Comparison of ENCODE assay signal across 8 mouse cellular contexts in genomic region chr1:135410967-135411366, GRCm38 (mm10). TPM values are rescaled to one million over a fixed set of nuclear protein-coding genes. Genes with fewer than 3 reads are reported as not detected.
DNase-seq lines count a peak whose midpoint lies in the region; ATAC-seq lines count a peak whose summit lies in the region.

No protein-coding gene starts in this region.

- no peak overlapping the region for H3K9ac ChIP-seq in stomach, embryonic 15.5 days
- H3K9ac ChIP-seq in midbrain, embryonic 14.5 days (replicated peaks; ENCODE audit: low read length): no peak overlapping the region

- no peak overlapping the region for H3K4me3 ChIP-seq in stomach, embryonic 15.5 days (replicated peaks)
- H3K4me3 ChIP-seq in midbrain, embryonic 14.5 days (replicated peaks; ENCODE audit: low read depth, low read length): no peak overlapping the region

- 59% methylated on average over 2 of the region's 2 CpGs for WGBS in stomach, embryonic 15.5 days
- WGBS in midbrain, embryonic 14.5 days: 82% methylated on average over 2 of the region's 2 CpGs

- ATAC-seq in frontal cortex, adult (ENCODE audit: low TSS enrichment): peak; percentile 94
- 0 out of 2 replicates have a peak, but pooled peaks have one; percentile 22 for ATAC-seq in stomach, embryonic 15.5 days (ENCODE audit: insufficient read depth, low FRiP score, low read depth)
- ATAC-seq in midbrain, embryonic 14.5 days (ENCODE audit: low FRiP score, low TSS enrichment): no peak
- ATAC-seq in inflammation-experienced regulatory T-cells, adult 6 months: no peak

- no peak for DNase-seq in frontal cortex, postnatal 10 days (ENCODE audit: low spot score in 2 of 2)
- peak; percentile 88 for DNase-seq in Muller cell, postnatal 12 days (ENCODE audit: inconsistent ontology term)
- peak; percentile 85 to 91 for DNase-seq in heart, adult 18-20 months
- DNase-seq in kidney, postnatal 25 days: peak; percentile 58 to 66
- no peak for DNase-seq in midbrain, embryonic 14.5 days

- H3K4me1 ChIP-seq in stomach, embryonic 15.5 days: no peaks in the 10 kb centered on the region
- no peaks in the 10 kb centered on the region for H3K4me1 ChIP-seq in midbrain, embryonic 14.5 days (ENCODE audit: control insufficient read depth, insufficient read depth, low read length)

- H3K36me3 ChIP-seq in stomach, embryonic 15.5 days: peaks cover 58% of the 10 kb centered on the region
- H3K36me3 ChIP-seq in midbrain, embryonic 14.5 days (ENCODE audit: control insufficient read depth, insufficient read depth, low read length): peaks cover 96% of the 10 kb centered on the region

- H3K27me3 ChIP-seq in stomach, embryonic 15.5 days (replicated peaks): no peaks in the 10 kb centered on the region
- H3K27me3 ChIP-seq in midbrain, embryonic 14.5 days (ENCODE audit: control insufficient read depth, insufficient read depth, low read length): no peaks in the 10 kb centered on the region

- H3K9me3 ChIP-seq in stomach, embryonic 15.5 days: no peaks in the 10 kb centered on the region
- no peaks in the 10 kb centered on the region for H3K9me3 ChIP-seq in midbrain, embryonic 14.5 days (ENCODE audit: control insufficient read depth, low read length)

- H3K4me2 ChIP-seq in stomach, embryonic 15.5 days: no peak overlapping the region
- no peak overlapping the region for H3K4me2 ChIP-seq in midbrain, embryonic 14.5 days (ENCODE audit: low read length)

- no peak overlapping the region for H3K27ac ChIP-seq in stomach, embryonic 15.5 days
- H3K27ac ChIP-seq in midbrain, embryonic 14.5 days (replicated peaks; ENCODE audit: low read depth, low read length): no peak overlapping the region

RNA-seq across cellular contexts. Expression of gene Ipo9, which starts 19.3 kb away (rescaled TPM):
- total RNA-seq in heart, adult 18-20 months (2021): 10 to 100 TPM; 30.0 to 34.9 TPM
- 88.7 and 96.5 TPM in 2 replicates for polyA plus RNA-seq in stomach, embryonic 15.5 days (2015; fragmentation: Nextera tagmentation; extraction: Ambion mirVana)
- 126 and 127 TPM in 2 replicates for polyA plus RNA-seq in midbrain, embryonic 14.5 days (2014; fragmentation: Nextera tagmentation; extraction: Ambion mirVana)
- 10 to 100 TPM; 40.0 to 46.3 (median 41.9) TPM for polyA plus RNA-seq in inflammation-experienced regulatory T-cells, adult 6 months (2017; shearing (Covaris generic))

RNA-seq across cellular contexts. Expression of gene Shisa4, which starts 35.9 kb away (rescaled TPM):
- 1 to 10 TPM; 2.5 to 3.0 TPM for total RNA-seq in heart, adult 18-20 months (2021)
- 42.3 and 44.1 TPM in 2 replicates for polyA plus RNA-seq in stomach, embryonic 15.5 days (2015; fragmentation: Nextera tagmentation; extraction: Ambion mirVana)
- polyA plus RNA-seq in midbrain, embryonic 14.5 days (2014; fragmentation: Nextera tagmentation; extraction: Ambion mirVana): 59.3 and 93.6 TPM in 2 replicates
- polyA plus RNA-seq in inflammation-experienced regulatory T-cells, adult 6 months (2017; shearing (Covaris generic)): not detected

Comparison
In these comparisons a context has a peak if more than half of its experiments do, and no peak if none do; other contexts are left out.
1. ATAC-seq: peak in frontal cortex, adult (single experiment) and stomach, embryonic 15.5 days (single experiment); none in midbrain, embryonic 14.5 days (single experiment) and inflammation-experienced regulatory T-cells, adult 6 months (single experiment).
2. DNase-seq: peak in Muller cell, postnatal 12 days (single experiment), heart, adult 18-20 months (2 of 2) and kidney, postnatal 25 days (2 of 2); none in frontal cortex, postnatal 10 days (0 of 2) and midbrain, embryonic 14.5 days (single experiment).
3. RNA of gene Shisa4, which starts 35.9 kb away (polyA plus RNA-seq): 59.3 to 93.6 TPM in midbrain, embryonic 14.5 days and 42.3 to 44.1 TPM in stomach, embryonic 15.5 days; not detected in inflammation-experienced regulatory T-cells, adult 6 months; every median in the first group is over 10 times any median in the second.